Mouse (Mus musculus) lung, adult 2 months (tissue): Measurements from ENCODE around the gene Fundc1.

ENCODE experiments used
- CTCF ChIP-seq: fragments of 200-500 bp; IDR thresholded peaks from 2 replicates; pipeline ENCODE4 v1.5.1; 2011; ENCODE audit warnings: mild to moderate bottlenecking, low read length, control low read depth; ENCODE audit not compliant: insufficient read depth
- POLR2A ChIP-seq: fragments of 200-500 bp; IDR thresholded peaks from 2 replicates; pipeline ENCODE4 v1.6.1; 2011; ENCODE audit warnings: low read depth, mild to moderate bottlenecking, control low read depth, low read length, borderline replicate concordance; ENCODE audit errors: extremely low read depth

DNA sequence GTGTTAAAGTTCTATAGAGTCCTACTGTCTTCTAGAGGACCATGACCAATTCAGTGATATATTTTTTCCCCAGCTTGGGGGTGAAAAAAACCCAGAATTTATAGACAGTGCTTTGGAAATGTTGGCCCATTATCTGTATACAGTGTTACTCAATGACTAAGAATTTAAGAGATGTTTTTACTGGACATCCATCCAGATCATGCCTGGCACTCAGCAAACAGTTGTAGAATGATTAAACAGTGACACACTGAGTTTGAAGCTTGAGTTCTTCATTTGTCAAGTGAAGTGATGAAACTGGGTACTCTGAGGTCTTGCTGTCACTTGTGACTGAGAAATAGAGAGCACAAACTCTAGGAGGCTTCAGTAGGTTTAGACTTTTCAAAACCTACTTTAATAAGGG is 21.2 kb upstream of the Fundc1 start:
- TF ChIP-seq CTCF = no peak
- TF ChIP-seq POLR2A = no peak
